Mouse (Mus musculus) small intestine, adult 2 months (tissue): Measurements from ENCODE around the gene Hs3st6. TPM values are rescaled to one million over a fixed set of nuclear protein-coding genes. Genes with fewer than 3 reads are reported as not detected.

ENCODE experiments used
- H3K27ac ChIP-seq: fragments of 200-500 bp; 2 replicates; pipeline ENCODE4 v1.5.1; 2012; ENCODE audit warnings: low read depth, low read length, control low read depth, inconsistent platforms; ENCODE audit not compliant: insufficient read depth
- H3K27me3 ChIP-seq: fragments of 200-500 bp; 2 replicates; pipeline ENCODE4 v1.6.1; 2012; ENCODE audit warnings: mild to moderate bottlenecking, moderate library complexity, low read length, inconsistent platforms; ENCODE audit not compliant: control insufficient read depth, insufficient read depth
- H3K36me3 ChIP-seq: fragments of 200-500 bp; 2 replicates; pipeline ENCODE4 v1.6.1; 2012; ENCODE audit warnings: mild to moderate bottlenecking, low read length, control low read depth, inconsistent platforms; ENCODE audit not compliant: control insufficient read depth, insufficient read depth
- H3K4me1 ChIP-seq: fragments of 200-500 bp; 2 replicates; pipeline ENCODE4 v1.6.1; 2012; ENCODE audit warnings: low read length, inconsistent platforms, mixed read lengths; ENCODE audit not compliant: control insufficient read depth, insufficient read depth, insufficient read length
- H3K4me3 ChIP-seq: fragments of 200-500 bp; 2 replicates; pipeline ENCODE4 v1.5.1; 2012; ENCODE audit warnings: low read depth, mild to moderate bottlenecking, control low read depth, inconsistent platforms, low read length, moderate library complexity
- CTCF ChIP-seq: fragments of 200-500 bp; IDR thresholded peaks from 2 replicates; pipeline ENCODE4 v1.5.1; 2012; ENCODE audit warnings: low read depth, mild to moderate bottlenecking, control low read depth, inconsistent platforms, low read length, moderate library complexity, mixed read lengths; ENCODE audit not compliant: insufficient replicate concordance, insufficient read length; ENCODE audit errors: extremely low read depth
- POLR2A ChIP-seq: fragments of 200-500 bp; IDR thresholded peaks from 2 replicates; pipeline ENCODE4 v1.6.1; 2012; ENCODE audit warnings: low read depth, mild to moderate bottlenecking, control low read depth, inconsistent platforms, low read length, moderate library complexity
- WGBS: fragments of 180-500 bp; shearing (Covaris S2); methylation state at CpG from one replicate; pipeline ENCODE4 v1.1.7; 2018; 5-methylcytosine and 5-hydroxymethylcytosine counted together
- polyA plus RNA-seq: library from polyadenylated mRNA; depleted of rRNA; stranded (reverse); fragments of >200 nt; gene quantifications from 2 replicates; pipeline ENCODE4 v1.2.3, GENCODE M21; 2012; rRNA removed

Hs3st6 gene
- polyA plus RNA-seq, 1 experiment, result 1.7 TPM

- TF ChIP-seq POLR2A, result no peak
- no peak for TF ChIP-seq CTCF
- 0 out of 2 replicates have a peak, but pooled peaks cover 4% of the 10 kb centered on the region for H3K27me3 ChIP-seq
- H3K27ac ChIP-seq, result no peak overlapping the region
- no peaks in the 10 kb centered on the region for H3K36me3 ChIP-seq
- no peak overlapping the region for H3K4me3 ChIP-seq
- H3K4me1 ChIP-seq, result 0 out of 2 replicates have a peak, but pooled peaks cover 2% of the 10 kb centered on the region
- 56% methylated on average over 9 of the region's 9 CpGs for WGBS
These were observed 45.4 kb downstream of the Hs3st6 start for GRCm38 (mm10) chr17:24798229-24798628.

DNA sequence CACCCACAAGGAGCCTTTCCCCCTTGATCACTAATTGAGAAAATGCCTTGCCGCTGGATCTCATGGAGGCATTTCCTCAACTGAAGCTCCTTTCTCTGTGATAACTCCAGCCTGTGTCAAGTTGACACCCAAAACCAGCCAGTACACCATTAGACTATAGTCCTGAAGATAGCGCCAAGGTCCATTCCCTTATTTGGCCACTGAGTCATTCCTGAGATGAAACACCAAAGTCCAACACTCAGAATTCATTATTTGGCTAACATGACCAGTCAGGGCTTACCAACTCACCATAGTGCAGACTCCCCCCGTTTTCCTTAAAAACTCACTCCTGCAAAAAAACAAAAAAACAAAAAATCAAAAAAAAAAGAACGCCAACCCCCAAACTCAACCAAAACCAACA lies 46.7 kb downstream of the Hs3st6 start:
- Histone ChIP-seq H3K36me3 (no peaks in the 10 kb centered on the region), H3K4me3 (no peak overlapping the region), H3K27me3 (peaks cover 11% of the 10 kb centered on the region), H3K27ac (no peak overlapping the region), H3K4me1 (peaks cover 2% of the 10 kb centered on the region; the same call in 1 of the 2 replicates)
- WGBS, result 73% methylated on average over 4 of the region's 4 CpGs
- no peak for TF ChIP-seq POLR2A
- TF ChIP-seq CTCF, result no peak

DNA sequence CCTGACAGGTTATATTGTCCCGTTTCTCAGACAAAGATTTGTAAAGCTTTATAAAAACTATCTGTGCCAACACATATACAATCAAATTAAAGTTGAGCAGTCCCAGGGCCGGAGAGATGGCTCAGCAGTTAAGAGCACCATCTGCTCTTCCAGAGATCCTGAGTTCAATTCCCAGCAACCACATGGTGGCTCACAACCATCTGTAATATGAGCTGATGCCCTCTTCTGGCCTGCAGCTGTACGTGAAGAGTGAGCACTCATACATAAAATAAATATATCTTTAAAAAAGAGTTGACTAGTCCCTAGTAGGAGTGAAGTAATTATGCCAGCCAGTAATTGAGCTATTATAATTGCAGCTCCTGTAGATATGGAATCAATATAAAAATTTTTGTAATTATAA lies 47.7 kb downstream of the Hs3st6 start:
- WGBS, result 53% methylated on average over 3 of the region's 3 CpGs
- H3K4me1 ChIP-seq, result peaks cover 2% of the 10 kb centered on the region; the same call in 1 of the 2 replicates
- TF ChIP-seq POLR2A (no peak), CTCF (no peak)

GRCm38 (mm10) chr17:24803952-24804951 lies 51.5 kb downstream of the Hs3st6 start, which contains the start of gene Meiob:
Meiob (plus strand) TSS chr17:24804289.
- H3K27me3 ChIP-seq, result peaks cover 12% of the 10 kb centered on the region
- no peak for TF ChIP-seq CTCF
- TF ChIP-seq POLR2A, result no peak
- H3K4me1 ChIP-seq, result no peaks in the 10 kb centered on the region; the same call in 1 of the 2 replicates
- H3K4me3 ChIP-seq, result peak within 1 kb of the TSS; percentile 78
- no peaks in the 10 kb centered on the region for H3K36me3 ChIP-seq
- H3K27ac ChIP-seq, result no peak within 1 kb of the TSS
- under 1% methylated on average over 71 of the region's 71 CpGs for WGBS

More for the DNA sequence above, 47.7 kb downstream of the Hs3st6 start:
- H3K27me3 ChIP-seq, result peaks cover 16% of the 10 kb centered on the region
- H3K27ac ChIP-seq, result no peak overlapping the region
- no peak overlapping the region for H3K4me3 ChIP-seq
- H3K36me3 ChIP-seq, result no peaks in the 10 kb centered on the region

Other genes starting within 250 kb of the Hs3st6 start
- 75.8 and 113 TPM in 2 replicates for gene Traf7, start 225.1 kb upstream of the Hs3st6 start, polyA plus RNA-seq
- 1.2 and 6.1 TPM in 2 replicates for gene Rab26, start 218.8 kb upstream of the Hs3st6 start, polyA plus RNA-seq
- 26.1 and 31.9 TPM in 2 replicates for gene Pkd1, start 203.2 kb upstream of the Hs3st6 start, polyA plus RNA-seq
- gene Tsc2, start 120.4 kb upstream of the Hs3st6 start, polyA plus RNA-seq, result 52.8 and 83.5 TPM in 2 replicates
- gene Nthl1, start 120.3 kb upstream of the Hs3st6 start, polyA plus RNA-seq, result 6.0 and 7.2 TPM in 2 replicates
- gene Slc9a3r2, start 102.7 kb upstream of the Hs3st6 start, polyA plus RNA-seq, result 35.6 and 44.9 TPM in 2 replicates
- 2.0 and 6.5 TPM in 2 replicates for gene Npw, start 94.5 kb upstream of the Hs3st6 start, polyA plus RNA-seq
- gene Zfp598, start 83.3 kb upstream of the Hs3st6 start, polyA plus RNA-seq, result 41.1 and 85.8 TPM in 2 replicates
- 1.2 and 1.3 TPM in 2 replicates for gene Syngr3, start 63.0 kb upstream of the Hs3st6 start, polyA plus RNA-seq
- gene Gfer, start 56.8 kb upstream of the Hs3st6 start, polyA plus RNA-seq, result 22.8 and 35.9 TPM in 2 replicates
- 57.7 and 115 TPM in 2 replicates for gene Noxo1, start 56.8 kb upstream of the Hs3st6 start, polyA plus RNA-seq
- gene Tbl3, start 45.3 kb upstream of the Hs3st6 start, polyA plus RNA-seq, result 26.0 and 49.6 TPM in 2 replicates
- gene Rnf151, start 34.9 kb upstream of the Hs3st6 start, polyA plus RNA-seq, result 0.19 TPM in 1 of 2 replicates, not detected in the other
- 1,627 and 2,207 TPM in 2 replicates for gene Rps2, start 34.9 kb upstream of the Hs3st6 start, polyA plus RNA-seq
- gene Ndufb10, start 28.5 kb upstream of the Hs3st6 start, polyA plus RNA-seq, result 384 and 403 TPM in 2 replicates
- gene Rpl3l, start 25.2 kb upstream of the Hs3st6 start, polyA plus RNA-seq, result 0.11 and 0.19 TPM in 2 replicates
- 29.5 and 54.2 TPM in 2 replicates for gene Msrb1, start 16.3 kb upstream of the Hs3st6 start, polyA plus RNA-seq
- gene Meiob, start 51.3 kb downstream of the Hs3st6 start, polyA plus RNA-seq, result not detected in 2 replicates
- gene Hagh, start 87.2 kb downstream of the Hs3st6 start, polyA plus RNA-seq, result 352 and 372 TPM in 2 replicates
- gene Fahd1, start 97.4 kb downstream of the Hs3st6 start, polyA plus RNA-seq, result 65.2 and 108 TPM in 2 replicates
- gene Igfals, start 113.0 kb downstream of the Hs3st6 start, polyA plus RNA-seq, result 0.42 and 1.4 TPM in 2 replicates
- 33.0 and 39.9 TPM in 2 replicates for gene Nubp2, start 133.4 kb downstream of the Hs3st6 start, polyA plus RNA-seq
- gene Spsb3, start 133.7 kb downstream of the Hs3st6 start, polyA plus RNA-seq, result 51.5 and 88.1 TPM in 2 replicates
- gene Eme2, start 142.1 kb downstream of the Hs3st6 start, polyA plus RNA-seq, result 20.3 and 21.0 TPM in 2 replicates
- 244 and 319 TPM in 2 replicates for gene Mrps34, start 142.1 kb downstream of the Hs3st6 start, polyA plus RNA-seq
- 29.4 and 52.4 TPM in 2 replicates for gene Nme3, start 143.5 kb downstream of the Hs3st6 start, polyA plus RNA-seq
- 37.0 and 51.7 TPM in 2 replicates for gene Mapk8ip3, start 184.0 kb downstream of the Hs3st6 start, polyA plus RNA-seq
- gene Jpt2, start 207.7 kb downstream of the Hs3st6 start, polyA plus RNA-seq, result 13.3 and 18.2 TPM in 2 replicates